18 mouse cellular contexts compared by ENCODE assay signal in the genomic region with DNA sequence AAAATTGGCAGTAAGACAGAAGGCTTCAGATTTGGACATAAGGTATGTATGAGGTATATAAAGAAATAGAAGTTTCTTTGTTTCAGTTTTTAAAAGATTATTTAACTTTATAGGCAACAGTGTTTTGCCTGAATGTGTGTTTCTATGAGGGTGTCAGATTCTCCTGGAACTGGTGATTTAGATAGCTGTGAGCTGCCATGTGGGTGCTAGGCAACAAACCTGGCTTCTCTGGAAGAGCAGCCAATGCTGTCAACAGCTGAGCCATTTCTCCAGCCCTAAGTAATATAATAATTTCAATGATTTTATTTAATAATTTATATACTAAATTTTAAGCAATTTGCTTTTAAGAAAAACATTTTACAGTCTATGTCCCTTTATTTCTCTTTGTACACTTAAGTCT.
"Had no signal": no experiment of that assay in that cellular context is flagged by ENCODE, and none has a peak within 500 bp of the region (broad histone marks: within the 10 kb centered on the region; RNA-seq: fewer than 3 reads in every experiment).

No protein-coding gene starts in this region.

- ATAC-seq: intestine, embryonic 16.5 days; liver, postnatal 0 days; midbrain, embryonic 16.5 days had no signal

- H3K4me1 ChIP-seq: kidney, embryonic 15.5 days; limb, embryonic 12.5 days; liver, embryonic 13.5 days; lung, embryonic 15.5 days; megakaryocyte, embryonic 14.5 days; midbrain, embryonic 12.5 days had no signal

- H3K9ac ChIP-seq: kidney, embryonic 15.5 days; limb, embryonic 12.5 days; liver, embryonic 13.5 days; liver, postnatal 0 days; lung, embryonic 15.5 days; midbrain, embryonic 12.5 days had no signal

- H3K27me3 ChIP-seq: kidney, embryonic 15.5 days; limb, embryonic 12.5 days; liver, embryonic 13.5 days; lung, embryonic 15.5 days; megakaryocyte, embryonic 14.5 days; midbrain, embryonic 12.5 days had no signal

- H3K9me3 ChIP-seq: kidney, embryonic 15.5 days; limb, embryonic 12.5 days; liver, embryonic 13.5 days; lung, embryonic 15.5 days; megakaryocyte, embryonic 14.5 days; midbrain, embryonic 12.5 days had no signal

- DNase-seq: kidney, adult 2 months; kidney, postnatal 14 days; liver; liver, embryonic 13.5 days; liver, postnatal 0 days; lung, postnatal 14 days; thymus, adult 2 months; thymus, postnatal 36 days had no signal

- H3K4me2 ChIP-seq: kidney, embryonic 15.5 days; limb, embryonic 12.5 days; liver, embryonic 13.5 days; lung, embryonic 15.5 days; midbrain, embryonic 12.5 days had no signal

- H3K27ac ChIP-seq: kidney, embryonic 15.5 days; limb, embryonic 12.5 days; liver, embryonic 13.5 days; lung, embryonic 15.5 days; macrophage; midbrain, embryonic 12.5 days; stomach, postnatal 0 days had no signal

- H3K4me3 ChIP-seq: kidney, embryonic 15.5 days; limb, embryonic 12.5 days; liver, embryonic 13.5 days; lung, embryonic 15.5 days; megakaryocyte, embryonic 14.5 days; midbrain, embryonic 12.5 days; myocyte had no signal
